Mouse (Mus musculus): Measurements from ENCODE around the gene Mmab.

The Mmab gene

GRCm38 (mm10) chr5:114429781-114430180, 14.1 kb downstream of the Mmab start:
- no peak for DNase-seq (ENCODE audit: low spot score in 2 of 2)

- no peak for DNase-seq (ENCODE audit: low spot score in 2 of 2)
These were observed 15.2 kb downstream of the Mmab start for GRCm38 (mm10) chr5:114428621-114429020.

- no peak for DNase-seq (ENCODE audit: low spot score in 2 of 2)
These were observed 17.1 kb downstream of the Mmab start for GRCm38 (mm10) chr5:114426732-114427131.

GRCm38 (mm10) chr5:114423961-114424360, 19.9 kb downstream of the Mmab start:
- DNase-seq (ENCODE audit: low spot score in 2 of 2), result no peak

GRCm38 (mm10) chr5:114422591-114422990, 21.3 kb downstream of the Mmab start:
- no peak for DNase-seq (ENCODE audit: low spot score in 2 of 2)

GRCm38 (mm10) chr5:114421561-114422298, 22.1 kb downstream of the Mmab start:
- no peak for DNase-seq (ENCODE audit: low spot score in 2 of 2)

GRCm38 (mm10) chr5:114418541-114418940, 25.3 kb downstream of the Mmab start:
- DNase-seq (ENCODE audit: low spot score in 2 of 2), result no peak

- no peak for DNase-seq (ENCODE audit: low spot score in 2 of 2)
These were observed 27.0 kb downstream of the Mmab start for GRCm38 (mm10) chr5:114416855-114417254.

GRCm38 (mm10) chr5:114415606-114416005, 28.3 kb downstream of the Mmab start:
- no peak for DNase-seq (ENCODE audit: low spot score in 2 of 2)

GRCm38 (mm10) chr5:114413067-114413735, 30.7 kb downstream of the Mmab start:
- DNase-seq (ENCODE audit: low spot score in 2 of 2), result no peak

- DNase-seq (ENCODE audit: low spot score in 2 of 2), result no peak
These were observed 31.4 kb downstream of the Mmab start for GRCm38 (mm10) chr5:114412361-114412998.

- DNase-seq (ENCODE audit: low spot score in 2 of 2), result no peak
These were observed 33.4 kb downstream of the Mmab start for GRCm38 (mm10) chr5:114410429-114410828.

- DNase-seq (ENCODE audit: low spot score in 2 of 2), result no peak
These were observed 35.0 kb downstream of the Mmab start for GRCm38 (mm10) chr5:114408846-114409245.

GRCm38 (mm10) chr5:114407810-114408209, 36.0 kb downstream of the Mmab start:
- no peak for DNase-seq (ENCODE audit: low spot score in 2 of 2)

- DNase-seq (ENCODE audit: low spot score in 2 of 2), result no peak
These were observed 36.6 kb downstream of the Mmab start for GRCm38 (mm10) chr5:114407269-114407668.

GRCm38 (mm10) chr5:114406592-114406991, 37.3 kb downstream of the Mmab start:
- no peak for DNase-seq (ENCODE audit: low spot score in 2 of 2)

GRCm38 (mm10) chr5:114393169-114393568, 50.7 kb downstream of the Mmab start:
- DNase-seq (ENCODE audit: low spot score in 2 of 2), result no peak

GRCm38 (mm10) chr5:114384448-114384847, 59.4 kb downstream of the Mmab start:
- DNase-seq (ENCODE audit: low spot score in 2 of 2), result no peak

- no peak for DNase-seq (ENCODE audit: low spot score in 2 of 2)
These were observed 60.5 kb downstream of the Mmab start for GRCm38 (mm10) chr5:114383184-114383904.

Measured in left cerebral cortex, adult 9 months (tissue).